ENCODE assay signal across 26 mouse cellular contexts in the genomic region with DNA sequence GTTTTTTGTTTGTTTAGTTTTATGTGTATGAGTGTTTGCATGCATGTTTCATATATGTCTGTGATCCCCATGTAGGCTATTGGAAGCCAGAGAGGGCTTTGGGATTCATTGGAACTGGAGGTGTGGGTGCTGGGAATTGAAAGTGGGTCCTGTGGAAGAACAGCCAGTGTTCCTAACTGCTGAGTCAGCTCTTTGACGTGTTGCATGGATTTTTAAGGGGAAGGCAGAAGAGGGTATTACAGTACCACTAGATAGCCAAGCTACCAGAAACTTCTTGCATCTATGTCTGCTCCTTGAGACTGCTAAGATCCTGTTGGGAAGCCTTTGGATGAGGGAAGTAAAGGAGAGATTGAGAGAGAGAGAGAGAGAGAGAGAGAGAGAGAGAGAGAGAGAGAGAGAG.
"Had no signal": no experiment of that assay in that cellular context is flagged by ENCODE, and none has a peak within 500 bp of the region (broad histone marks: within the 10 kb centered on the region; RNA-seq: fewer than 3 reads in every experiment).

No protein-coding gene starts in this region.

- H3K4me2 ChIP-seq: heart, embryonic 12.5 days; hindbrain, embryonic 12.5 days; hindbrain, embryonic 14.5 days; intestine, embryonic 15.5 days; limb, embryonic 12.5 days; liver, embryonic 11.5 days had no signal

- H3K4me1 ChIP-seq: heart, embryonic 10.5 days; heart, embryonic 12.5 days; hindbrain, embryonic 10.5 days; hindbrain, embryonic 12.5 days; intestine, embryonic 15.5 days; limb, embryonic 10.5 days had no signal

- H3K27me3 ChIP-seq: heart, embryonic 12.5 days; hindbrain, embryonic 12.5 days; intestine, embryonic 15.5 days; limb, embryonic 12.5 days had no signal

- H3K36me3 ChIP-seq: heart, embryonic 10.5 days; heart, embryonic 12.5 days; hindbrain, embryonic 10.5 days; hindbrain, embryonic 12.5 days; intestine, embryonic 15.5 days; limb, embryonic 10.5 days; limb, embryonic 12.5 days had no signal

- DNase-seq: gastrocnemius, adult 2 months; gastrocnemius, postnatal 10 days; gastrocnemius, postnatal 25 days; heart, adult 18-20 months; heart, postnatal 10 days; heart, postnatal 4 days; kidney, adult 18-20 months; kidney, adult 8-10 months; kidney, postnatal 10 days; kidney, postnatal 25 days; kidney, postnatal 4 days; liver had no signal

- H3K4me3 ChIP-seq: gastrocnemius, adult 2 months; heart, embryonic 10.5 days; heart, embryonic 12.5 days; hindbrain, embryonic 10.5 days; hindbrain, embryonic 12.5 days; intestine, embryonic 15.5 days; layer of hippocampus, adult 2 months; left cerebral cortex, adult 2 months; limb, embryonic 10.5 days; limb, embryonic 12.5 days had no signal

- H3K27ac ChIP-seq: gastrocnemius, adult 2 months; heart, embryonic 10.5 days; hindbrain, embryonic 10.5 days; hindbrain, embryonic 12.5 days; hindbrain, embryonic 14.5 days; intestine, embryonic 15.5 days; layer of hippocampus, adult 2 months; left cerebral cortex, adult 2 months; limb, embryonic 10.5 days; limb, embryonic 12.5 days had no signal

- H3K9me3 ChIP-seq: heart, embryonic 10.5 days; heart, embryonic 12.5 days; hindbrain, embryonic 10.5 days; hindbrain, embryonic 12.5 days; intestine, embryonic 15.5 days; limb, embryonic 10.5 days; limb, embryonic 12.5 days had no signal

- ATAC-seq: hindbrain, embryonic 16.5 days; inflammation-experienced regulatory T-cells, adult 6 months; intestine, embryonic 15.5 days; intestine, postnatal 0 days had no signal

- H3K9ac ChIP-seq: heart, embryonic 12.5 days; hindbrain, embryonic 12.5 days; hindbrain, embryonic 14.5 days; intestine, embryonic 15.5 days; limb, embryonic 12.5 days had no signal
